Mouse (Mus musculus): ENCODE measurements around the gene Fam216b.

DNA sequence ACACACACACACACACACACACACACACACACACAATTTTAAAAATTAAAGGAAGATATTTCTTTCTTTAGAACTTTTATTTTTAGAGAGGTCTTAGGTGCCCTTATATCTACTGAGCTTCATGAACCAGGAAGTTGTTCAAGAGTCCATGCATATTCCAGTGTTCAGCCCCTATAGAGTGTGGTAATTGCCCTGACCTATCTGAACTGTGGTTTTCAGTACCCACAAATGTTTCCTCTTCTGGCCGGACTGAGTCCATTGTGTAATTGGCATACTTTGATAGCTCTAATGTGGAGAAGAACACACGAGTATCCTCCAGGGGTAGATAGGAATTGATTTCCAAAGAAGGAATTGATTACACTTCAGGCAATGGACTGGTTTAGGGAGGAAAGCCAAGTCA, 11.3 kb downstream of the Fam216b start:
- TF ChIP-seq CTCF (IDR thresholded peaks at IDR 0.05; ENCODE audit: borderline replicate concordance, insufficient read depth, low read length) (no peak), POLR2A (IDR thresholded peaks at IDR 0.05; ENCODE audit: low read depth, low read length) (no peak)

Measured in embryonic fibroblast, embryonic 13.5 days (primary cell).